Mouse (Mus musculus) v-Abl transformed pro-B cells (cell line): ENCODE measurements around the gene Xrra1.

ENCODE experiments used
- in situ Hi-C, 2 experiments: fragments of 400-800 bp; cut with MboI; formaldehyde crosslinking; loops; one replicate each; pipeline ENCODE4 v1.15.1; 2025; ENCODE audit not compliant: unreplicated experiment in 2 of 2

The Xrra1 gene

GRCm38 (mm10) chr7:99845533-99846236 lies 13.2 kb upstream of the Xrra1 start:
- in situ Hi-C loops = no loop called here

DNA sequence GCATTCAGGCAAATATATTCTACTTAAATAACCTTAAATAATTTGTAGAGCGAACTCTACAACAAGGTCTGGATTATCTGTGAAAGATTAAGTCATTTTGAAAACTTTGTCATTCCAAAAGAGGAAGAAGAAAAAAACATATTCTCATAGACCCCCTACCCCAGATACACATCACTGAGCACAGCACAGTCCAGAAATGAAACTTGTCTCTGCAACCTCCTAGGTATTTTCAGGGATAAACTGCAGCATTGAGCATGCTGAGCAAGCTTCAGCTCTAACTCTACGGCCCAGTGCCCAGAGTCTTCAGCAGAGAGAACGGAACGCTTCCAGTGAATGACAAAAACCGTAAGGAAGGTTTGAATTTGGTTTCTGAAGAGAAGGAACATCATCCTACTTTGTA lies 8.4 kb upstream of the Xrra1 start:
- in situ Hi-C loops = no loop called here

DNA sequence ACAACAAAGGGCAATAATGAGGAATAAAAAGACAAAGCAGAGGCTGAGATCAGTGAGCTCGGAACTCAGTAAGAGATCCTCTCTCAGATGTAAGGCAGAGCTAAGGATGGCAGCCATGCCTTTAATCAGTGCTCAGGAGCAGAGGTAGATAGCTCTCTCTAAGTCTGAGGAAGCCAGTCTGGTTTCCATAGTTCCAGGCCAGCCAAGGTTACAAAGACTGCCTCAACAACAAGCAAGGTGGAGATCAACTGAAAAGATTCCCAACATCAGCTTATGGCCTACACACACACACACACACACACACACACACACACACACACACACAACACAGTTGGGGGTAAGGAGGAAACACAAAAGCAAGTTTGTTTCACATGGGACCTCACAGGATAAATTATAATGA lies 7.8 kb upstream of the Xrra1 start:
- in situ Hi-C loops = no loop called here

DNA sequence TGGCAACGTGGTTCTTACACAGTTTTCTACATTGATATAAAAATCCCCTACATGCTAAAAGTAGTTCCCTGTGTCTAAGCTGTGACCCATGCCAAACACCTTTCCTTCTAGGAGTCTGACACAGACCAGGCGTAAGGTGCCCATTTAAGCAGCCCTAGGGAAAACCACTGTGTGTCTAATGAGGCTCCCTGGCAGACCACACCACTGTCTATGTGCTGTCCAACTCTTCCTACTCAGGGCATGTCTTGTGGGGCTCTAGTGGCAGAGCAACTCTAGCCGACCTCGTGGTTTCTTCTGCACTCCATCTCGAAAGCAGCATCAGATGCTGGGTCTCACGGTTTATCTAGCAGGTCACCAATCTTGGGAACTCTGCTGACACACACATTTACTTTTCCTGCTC lies 7.3 kb upstream of the Xrra1 start:
- in situ Hi-C loops = no loop called here

- in situ Hi-C loops = no loop called here
Measured at GRCm38 (mm10) chr7:99853350-99853749, 5.6 kb upstream of the Xrra1 start.

- in situ Hi-C loops = no loop called here
Measured at GRCm38 (mm10) chr7:99854311-99854710, 4.6 kb upstream of the Xrra1 start.

GRCm38 (mm10) chr7:99856266-99856861 lies 2.6 kb upstream of the Xrra1 start:
- in situ Hi-C loops = no loop called here

DNA sequence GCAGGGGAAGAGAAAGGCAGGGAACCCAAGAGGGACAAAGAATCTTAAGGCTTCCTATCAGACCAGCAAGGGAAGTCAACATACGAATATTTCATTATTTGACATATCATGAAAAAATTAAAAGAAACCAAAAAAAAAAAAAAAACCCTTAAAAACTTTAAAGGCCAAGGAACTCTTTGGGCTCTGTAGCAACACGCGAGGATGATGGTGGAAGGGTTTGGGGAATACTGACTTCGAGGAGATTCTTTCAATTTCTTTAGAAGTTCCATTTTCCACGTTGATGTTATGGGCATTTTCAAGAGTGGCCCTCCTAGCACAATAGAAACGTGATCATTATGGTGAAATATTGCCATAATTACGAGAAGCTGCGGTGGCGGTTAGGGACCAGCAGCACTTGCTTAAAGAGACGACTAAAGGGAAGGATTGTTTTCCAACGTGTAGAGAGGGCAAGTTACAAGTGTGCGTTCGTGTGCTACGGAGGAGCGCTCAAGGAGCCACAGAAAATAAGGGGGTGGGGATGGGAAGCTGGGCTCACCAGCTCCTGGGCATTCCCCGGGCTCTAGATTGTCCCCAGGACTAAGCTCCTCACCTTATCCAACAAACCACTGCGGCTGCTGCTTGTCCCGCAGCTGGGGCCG lies 622 bp upstream of the Xrra1 start:
- in situ Hi-C loops = no loop called here

DNA sequence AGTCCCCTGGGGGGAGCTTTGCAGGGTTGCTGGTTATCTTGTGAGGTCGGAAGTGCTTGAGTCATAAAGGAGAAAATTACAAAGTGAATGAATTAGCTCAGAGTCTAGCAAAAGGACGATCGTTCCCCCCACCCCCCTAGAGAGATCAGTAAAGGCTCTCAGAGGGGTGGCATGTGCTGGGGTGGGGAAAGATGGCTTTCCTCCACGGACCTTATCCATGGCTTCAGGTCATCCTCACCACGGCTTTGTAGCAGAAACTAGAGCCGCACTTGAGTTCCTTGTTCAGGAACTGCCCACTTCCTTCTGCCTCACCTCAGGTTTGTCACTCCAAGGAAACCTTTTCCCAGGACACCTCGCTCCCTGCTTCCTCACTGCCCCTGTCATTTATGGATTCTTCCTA lies 4.4 kb downstream of the Xrra1 start, which contains the start of gene Spcs2:
TSS of gene Spcs2 (minus strand) at position 101 of the 400 bp plus-strand sequence.
- in situ Hi-C loops = no loop called here

- in situ Hi-C loops = no loop called here
Measured at GRCm38 (mm10) chr7:99864241-99865028, 5.5 kb downstream of the Xrra1 start.

GRCm38 (mm10) chr7:99865219-99865618 lies 6.3 kb downstream of the Xrra1 start:
- in situ Hi-C loops = no loop called here

GRCm38 (mm10) chr7:99869296-99869695 lies 10.4 kb downstream of the Xrra1 start:
- in situ Hi-C loops = no loop called here

DNA sequence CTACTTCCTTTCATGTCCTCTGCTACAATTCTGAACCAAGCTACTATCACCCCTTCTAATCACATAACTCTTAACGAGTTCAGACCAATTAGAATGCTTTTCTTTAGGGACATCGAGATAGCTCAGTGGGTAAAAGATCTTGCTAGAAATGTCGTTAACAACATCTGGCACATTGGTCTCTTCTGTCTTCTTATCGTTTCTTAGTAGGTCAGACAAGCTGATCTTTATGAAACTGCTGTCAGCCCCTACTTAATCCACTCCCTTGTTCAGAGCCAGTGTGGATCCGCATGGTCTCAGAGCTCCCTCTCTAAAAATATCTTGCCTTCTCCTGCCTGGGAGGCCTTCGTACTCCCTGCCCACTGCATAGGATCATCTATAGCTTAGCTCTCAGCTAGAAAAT lies 15.0 kb downstream of the Xrra1 start:
- in situ Hi-C loops = loop anchor here in 1 of 2 experiments (10.0 kb wide), 1 partner anchor 369 kb away; no protein-coding TSS in a partner anchor

GRCm38 (mm10) chr7:99875891-99876290 lies 17.0 kb downstream of the Xrra1 start:
- in situ Hi-C loops = loop anchor here (5.0 to 10.0 kb wide), 6 partner anchors 64 to 379 kb away; no protein-coding TSS in a partner anchor

DNA sequence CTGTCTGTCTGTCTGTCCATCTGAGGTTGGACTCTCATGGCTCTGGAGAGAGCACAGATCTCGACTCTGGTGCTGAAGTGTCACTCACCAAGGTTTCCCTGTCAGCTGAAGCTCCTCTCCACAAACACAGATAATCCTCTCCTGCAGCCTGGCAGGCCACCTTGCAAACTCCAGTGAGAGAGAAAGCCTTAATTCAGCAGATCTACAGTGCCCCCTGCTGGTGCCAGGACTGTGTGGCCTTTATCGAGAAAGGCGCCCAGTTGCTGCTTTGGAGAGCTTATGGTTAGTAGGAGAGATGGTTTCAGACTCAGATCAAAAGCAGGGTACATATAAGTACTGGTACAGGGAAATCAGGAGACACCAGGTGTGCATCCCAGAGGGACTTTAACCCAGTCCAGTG lies 17.4 kb downstream of the Xrra1 start:
- in situ Hi-C loops = loop anchor here (5.0 to 10.0 kb wide), 6 partner anchors 64 to 379 kb away; no protein-coding TSS in a partner anchor

- in situ Hi-C loops = loop anchor here (5.0 to 10.0 kb wide), 6 partner anchors 66 to 381 kb away; no protein-coding TSS in a partner anchor
Measured at GRCm38 (mm10) chr7:99878254-99878653, 19.3 kb downstream of the Xrra1 start.

DNA sequence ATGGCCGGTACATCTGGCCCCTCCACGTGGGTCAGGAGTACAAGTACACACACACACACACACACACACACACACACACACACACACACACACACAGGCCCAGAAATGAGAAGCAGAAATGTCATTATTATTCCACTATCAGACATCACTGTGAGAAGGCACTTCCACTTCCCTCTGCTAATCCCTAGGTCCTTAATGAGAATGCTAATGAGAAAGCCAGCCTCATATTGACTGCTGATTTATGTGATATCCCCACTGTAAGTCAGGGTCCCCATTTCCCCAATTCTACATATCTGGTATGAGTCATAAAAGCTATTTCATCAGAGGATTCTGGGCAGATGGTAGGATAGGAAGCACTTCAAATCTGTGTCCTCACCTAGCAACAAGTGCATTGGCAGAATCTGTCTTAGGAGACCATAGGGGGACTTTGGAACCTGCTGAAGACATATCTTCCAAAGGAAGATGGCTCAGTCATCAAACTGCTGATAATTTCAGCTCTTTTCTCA lies 28.4 kb downstream of the Xrra1 start:
- in situ Hi-C loops = no loop called here

DNA sequence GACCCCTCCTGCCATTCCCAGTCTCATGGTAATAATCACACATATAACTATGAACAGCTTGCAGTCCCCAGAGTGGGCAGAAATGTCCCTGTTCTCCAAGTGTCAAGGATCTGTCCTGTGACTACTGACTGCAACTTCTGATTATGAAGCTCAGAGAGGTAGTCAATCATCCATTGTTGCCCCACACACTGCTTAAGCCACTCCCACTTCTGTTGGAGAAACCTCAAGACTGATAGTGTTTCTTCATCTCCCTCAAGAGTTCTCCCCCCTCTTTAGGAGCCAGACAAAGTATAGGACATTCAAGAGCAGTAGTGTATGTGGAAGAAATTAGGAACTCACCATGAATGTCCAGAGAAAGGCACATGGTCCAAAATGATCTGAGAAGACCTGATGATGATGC lies 28.8 kb downstream of the Xrra1 start:
- in situ Hi-C loops = no loop called here

DNA sequence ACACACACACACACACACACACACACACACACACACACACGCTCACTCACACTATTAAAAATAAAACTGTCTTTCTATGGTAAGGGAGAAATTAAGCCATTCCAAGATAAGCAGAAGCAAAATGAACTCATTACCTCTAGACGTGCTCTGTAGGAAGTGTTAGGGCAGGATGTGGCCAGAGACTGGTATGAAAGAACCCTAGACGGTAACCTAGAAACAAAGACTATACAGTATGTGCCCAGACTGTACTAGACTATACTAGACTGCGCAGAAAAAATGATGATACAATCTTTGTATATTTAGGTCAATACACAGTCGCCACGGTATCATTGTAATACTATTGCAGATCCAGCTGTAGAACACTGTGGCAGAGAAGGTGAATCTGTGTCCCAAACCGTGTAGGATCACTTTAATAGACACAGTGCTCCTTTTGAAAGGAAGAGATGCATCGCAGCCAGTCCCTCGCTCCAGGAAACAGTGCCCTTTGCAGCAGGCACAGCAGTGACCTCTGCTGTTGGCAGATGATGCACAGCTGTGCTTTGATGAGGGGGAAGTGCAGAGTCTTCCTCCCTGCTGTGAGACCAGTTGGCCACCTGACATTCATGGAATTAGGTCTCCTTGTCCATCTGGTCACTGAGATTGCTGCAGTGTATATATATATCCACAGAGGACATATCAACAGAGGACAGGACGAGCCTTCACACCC lies 30.4 kb downstream of the Xrra1 start:
- in situ Hi-C loops = no loop called here

DNA sequence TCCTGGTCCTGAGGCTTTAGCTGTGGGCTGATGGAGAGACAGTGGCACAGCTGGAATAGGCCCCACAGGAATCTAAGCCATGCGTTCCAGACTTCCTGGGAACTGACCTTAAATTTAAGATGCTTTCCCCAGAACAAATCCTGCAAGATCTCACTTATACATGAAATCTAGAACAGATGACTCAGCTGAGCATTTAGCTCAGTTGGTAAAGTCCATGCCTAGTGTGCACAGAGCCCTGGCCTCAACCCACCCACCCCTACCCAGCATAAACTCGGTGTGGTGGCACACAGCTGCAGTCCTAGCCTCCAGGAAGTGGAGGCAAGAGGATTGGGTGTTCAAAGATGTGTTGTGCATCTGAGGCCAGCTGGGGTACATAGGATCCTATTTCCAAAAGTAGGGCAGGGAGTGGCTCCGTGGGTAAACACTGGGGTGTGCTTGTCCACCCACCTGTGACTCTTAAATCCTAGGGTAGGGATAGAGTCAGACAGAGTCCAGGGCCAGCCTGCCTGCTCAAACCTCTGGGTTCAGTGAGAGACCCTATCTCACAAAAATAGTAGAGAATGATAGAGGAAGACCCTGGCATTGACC lies 31.3 kb downstream of the Xrra1 start:
- in situ Hi-C loops = no loop called here
